Mouse (Mus musculus) left cerebral cortex, adult 2 months (tissue): ENCODE measurements around the gene Ctf1. TPM values are rescaled to one million over a fixed set of nuclear protein-coding genes. Genes with fewer than 3 reads are reported as not detected.

Experiments used
- DNase-seq, 2 experiments: peaks; one replicate each; pipeline ENCODE4 v3.0.0; 2021 to 2022; ENCODE audit warnings: low spot score in 2 of 2, mixed read lengths in 1 of 2; ENCODE audit errors: extremely low spot score in 1 of 2
- H3K27ac ChIP-seq: fragments of 200-600 bp; 2 replicates; pipeline ENCODE4 v1.8.1; 2022
- H3K4me3 ChIP-seq: fragments of 200-600 bp; 2 replicates; pipeline ENCODE4 v1.8.1; 2022
- CTCF ChIP-seq: fragments of 200-600 bp; IDR thresholded peaks from 2 replicates; pipeline ENCODE4 v1.8.1; 2022; ENCODE audit warnings: antibody characterized with exemption, mild to moderate bottlenecking, moderate library complexity
- intact Hi-C: fragments of 180-260 bp; cut with DNase I; formaldehyde crosslinking; loops from one replicate; pipeline ENCODE4 v1.15.1; 2025
- microRNA-seq, 2 experiments: library from miRNA; unstranded; fragments of <30 nt; microRNA quantifications; one replicate each; pipeline ENCODE4 v1.2.0; 2021
- total RNA-seq, 2 experiments: library from RNA; stranded (reverse); gene quantifications; 2 replicates each; pipeline ENCODE4 v1.2.3; 2021

Ctf1 gene
- total RNA-seq, 2 experiments from 2014 or later = 2.8 to 3.8 TPM

GRCm38 (mm10) chr7:127763642-127764041 is 51.1 kb downstream of the Ctf1 start:
- no peak overlapping the region for H3K4me3 ChIP-seq
- DNase-seq = no peak
- no peak overlapping the region for H3K27ac ChIP-seq
- TF ChIP-seq CTCF = no peak
- intact Hi-C loops = no loop called here

- TF ChIP-seq CTCF = no peak
- intact Hi-C loops = no loop called here
- Histone ChIP-seq H3K4me3 (no peak overlapping the region), H3K27ac (no peak overlapping the region)
- no peak for DNase-seq
Observed at GRCm38 (mm10) chr7:127765756-127766155, 53.2 kb downstream of the Ctf1 start.

- no peak for DNase-seq
- no peak for TF ChIP-seq CTCF
- H3K27ac ChIP-seq = no peak overlapping the region
- H3K4me3 ChIP-seq = no peak overlapping the region
- intact Hi-C loops = no loop called here
Observed at GRCm38 (mm10) chr7:127766851-127767609, 54.5 kb downstream of the Ctf1 start.

Small RNAs within 50 kb of the gene (microRNA-seq; reads per million reads assigned to microRNA genes)
- 0 reads per million in 2 experiments for gene Mir762

Other genes with a start within 250 kb of the Ctf1 start
- gene Fbrs, start 233.5 kb upstream of the Ctf1 start, total RNA-seq = 10 to 100 TPM; 62.3 to 63.9 TPM
- gene Srcap, start 200.8 kb upstream of the Ctf1 start, total RNA-seq = 100 to 1,000 TPM; 122 to 126 TPM
- 10 to 100 TPM; 12.6 TPM for gene Gm42715, start 193.2 kb upstream of the Ctf1 start, total RNA-seq
- gene Tmem265, start 151.3 kb upstream of the Ctf1 start, total RNA-seq = 1 to 10 TPM in 1 of 2 experiments, under 1 TPM in 1; 0.50 to 1.0 TPM
- gene Phkg2, start 139.4 kb upstream of the Ctf1 start, total RNA-seq = 10 to 100 TPM; 78.1 to 79.8 TPM
- gene Ccdc189, start 124.1 kb upstream of the Ctf1 start, total RNA-seq = 10 to 100 TPM in 1 of 2 experiments, 1 to 10 TPM in 1; 9.4 to 10.8 TPM
- 10 to 100 TPM; 78.8 to 79.6 TPM for gene Rnf40, start 124.0 kb upstream of the Ctf1 start, total RNA-seq
- gene Zfp629, start 96.9 kb upstream of the Ctf1 start, total RNA-seq = 10 to 100 TPM; 24.5 to 26.2 TPM
- 10 to 100 TPM; 32.7 to 39.9 TPM for gene Bcl7c, start 3.8 kb upstream of the Ctf1 start, total RNA-seq
- gene Ctf2, start 19.4 kb downstream of the Ctf1 start, total RNA-seq = not detected
- gene Fbxl19, start 31.8 kb downstream of the Ctf1 start, total RNA-seq = 10 to 100 TPM; 72.4 to 81.5 TPM
- gene Orai3, start 57.1 kb downstream of the Ctf1 start, total RNA-seq = 10 to 100 TPM; 19.8 to 21.8 TPM
- gene Setd1a, start 63.9 kb downstream of the Ctf1 start, total RNA-seq = 10 to 100 TPM; 48.8 to 55.2 TPM
- 1 to 10 TPM; 4.2 to 4.3 TPM for gene Gm49388, start 72.9 kb downstream of the Ctf1 start, total RNA-seq
- 1 to 10 TPM; 4.2 to 4.5 TPM for gene Hsd3b7, start 87.9 kb downstream of the Ctf1 start, total RNA-seq
- gene Stx4a, start 111.6 kb downstream of the Ctf1 start, total RNA-seq = 10 to 100 TPM; 85.7 to 98.9 TPM
- 100 to 1,000 TPM; 449 to 456 TPM for gene Stx1b, start 111.8 kb downstream of the Ctf1 start, total RNA-seq
- gene Zfp646, start 163.5 kb downstream of the Ctf1 start, total RNA-seq = 10 to 100 TPM; 34.2 to 34.6 TPM
- 10 to 100 TPM; 23.3 to 24.1 TPM for gene Zfp668, start 164.1 kb downstream of the Ctf1 start, total RNA-seq
- 1 to 10 TPM; 2.1 to 2.8 TPM for gene Prss53, start 178.2 kb downstream of the Ctf1 start, total RNA-seq
- not detected for gene Gm21974, start 182.7 kb downstream of the Ctf1 start, total RNA-seq
- 10 to 100 TPM; 22.0 to 23.4 TPM for gene Vkorc1, start 182.9 kb downstream of the Ctf1 start, total RNA-seq
- gene Bckdk, start 191.3 kb downstream of the Ctf1 start, total RNA-seq = 10 to 100 TPM; 38.5 to 39.9 TPM
- gene Kat8, start 199.8 kb downstream of the Ctf1 start, total RNA-seq = 10 to 100 TPM; 34.7 to 35.4 TPM
- gene Prss8, start 217.4 kb downstream of the Ctf1 start, total RNA-seq = under 1 TPM; 0.26 to 0.38 TPM
- gene Prss36, start 234.0 kb downstream of the Ctf1 start, total RNA-seq = 1 to 10 TPM; 8.5 to 9.8 TPM